Mouse (Mus musculus) left cerebral cortex, postnatal 25 days (tissue): Measurements from ENCODE around the gene Kcnip3. TPM values are rescaled to one million over a fixed set of nuclear protein-coding genes. Genes with fewer than 3 reads are reported as not detected.

Experiments
- DNase-seq, 2 experiments: peaks; one replicate each; pipeline ENCODE4 v3.0.0; 2022; ENCODE audit warnings: low spot score in 2 of 2, mixed read lengths in 1 of 2
- intact Hi-C: fragments of 180-260 bp; cut with DNase I; formaldehyde crosslinking; loops from one replicate; pipeline ENCODE4 v1.15.1; 2025
- total RNA-seq, 2 experiments: library from RNA; stranded (reverse); gene quantifications; 2 replicates each; pipeline ENCODE4 v1.2.3; 2021

Gene Kcnip3
- total RNA-seq, 2 experiments from 2014 or later, result 120 to 123 TPM

DNA sequence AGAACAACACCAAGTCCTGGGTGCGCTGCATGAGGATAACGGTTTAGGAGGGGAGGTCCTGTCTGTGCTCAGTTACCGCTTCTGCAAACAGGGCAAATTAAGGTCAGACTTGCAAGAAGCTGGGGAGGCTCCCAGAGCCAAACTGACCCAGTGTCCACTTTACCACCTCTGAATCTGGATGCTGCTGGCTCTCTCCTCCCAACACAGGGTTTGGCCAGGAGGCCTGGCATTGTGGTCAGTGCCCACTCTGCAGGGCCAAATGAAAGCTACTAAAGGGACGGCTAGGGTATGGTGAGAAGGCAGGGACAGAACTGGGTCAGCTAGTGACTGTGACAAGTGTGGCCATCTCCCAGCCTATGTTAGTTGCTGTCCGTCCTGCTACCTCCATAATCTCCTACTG lies 2.6 kb downstream of the Kcnip3 start:
- intact Hi-C loops, result no loop called here

DNA sequence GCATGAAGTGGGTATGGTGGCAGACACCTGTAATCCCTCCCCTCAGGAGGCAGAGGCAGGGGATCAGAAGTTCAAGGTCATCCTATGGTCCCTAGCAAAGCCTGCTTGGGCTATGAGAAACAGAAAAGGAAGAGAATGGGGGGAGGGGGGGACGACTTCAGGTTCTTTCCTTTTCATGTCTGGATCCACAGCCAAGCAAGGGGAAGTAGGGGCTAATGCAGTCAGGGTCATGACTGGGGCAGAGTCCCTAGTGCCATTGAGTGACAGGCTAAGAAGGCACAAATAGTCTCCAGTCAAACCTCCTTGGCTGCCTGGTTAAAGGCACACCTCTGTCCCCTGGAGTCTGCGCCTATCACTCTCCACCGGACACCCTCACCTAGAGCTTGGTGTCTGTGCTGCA lies 3.1 kb downstream of the Kcnip3 start:
- no peak for DNase-seq
- intact Hi-C loops, result no loop called here

More for the DNA sequence above, 2.6 kb downstream of the Kcnip3 start:
- DNase-seq, result no peak

DNA sequence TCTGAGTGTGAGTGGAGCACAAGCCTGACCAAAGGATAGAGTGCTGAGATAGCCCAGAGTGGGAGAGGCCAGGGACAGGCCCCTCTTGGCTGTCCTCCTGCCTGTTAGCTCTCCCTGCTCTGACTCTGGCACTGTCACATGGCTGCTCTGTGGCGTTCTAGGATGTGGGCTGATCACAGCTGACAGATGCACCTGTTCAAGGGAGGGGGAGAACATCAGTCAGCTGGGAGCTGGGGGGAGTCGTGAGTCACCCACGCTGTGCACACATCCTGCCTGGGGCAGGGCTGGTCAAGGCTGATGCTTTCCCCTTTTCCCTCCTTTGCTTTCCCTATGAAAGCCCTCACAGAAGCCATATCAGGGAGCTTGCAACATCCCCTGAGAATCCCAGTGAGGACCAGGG lies 3.6 kb downstream of the Kcnip3 start:
- intact Hi-C loops, result no loop called here
- peak in 1 of 2 experiments; percentile 86 for DNase-seq

DNA sequence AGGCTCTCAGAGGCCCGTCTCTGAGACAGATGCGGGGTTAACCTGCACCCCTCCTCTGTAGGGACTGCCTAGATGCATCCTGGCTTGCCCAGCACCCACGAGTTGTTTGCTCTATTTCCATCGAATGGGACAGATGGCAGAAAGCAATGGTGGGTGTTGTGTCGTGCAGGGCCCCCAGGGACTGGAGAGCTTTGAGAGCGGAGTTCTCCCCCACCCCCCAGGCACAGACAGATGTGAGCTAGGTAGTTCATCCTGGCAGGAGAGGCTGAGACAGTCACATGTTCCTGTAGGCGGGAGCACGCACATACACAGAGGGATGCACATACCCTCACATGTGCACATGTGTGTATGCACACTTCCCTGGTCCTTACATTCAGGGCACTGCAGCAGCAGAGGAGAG lies 4.8 kb downstream of the Kcnip3 start:
- intact Hi-C loops, result loop anchor here (1.0 kb wide), 1 partner anchor 20 kb away; no protein-coding TSS in a partner anchor
- peak; percentile 75 to 91 for DNase-seq

DNA sequence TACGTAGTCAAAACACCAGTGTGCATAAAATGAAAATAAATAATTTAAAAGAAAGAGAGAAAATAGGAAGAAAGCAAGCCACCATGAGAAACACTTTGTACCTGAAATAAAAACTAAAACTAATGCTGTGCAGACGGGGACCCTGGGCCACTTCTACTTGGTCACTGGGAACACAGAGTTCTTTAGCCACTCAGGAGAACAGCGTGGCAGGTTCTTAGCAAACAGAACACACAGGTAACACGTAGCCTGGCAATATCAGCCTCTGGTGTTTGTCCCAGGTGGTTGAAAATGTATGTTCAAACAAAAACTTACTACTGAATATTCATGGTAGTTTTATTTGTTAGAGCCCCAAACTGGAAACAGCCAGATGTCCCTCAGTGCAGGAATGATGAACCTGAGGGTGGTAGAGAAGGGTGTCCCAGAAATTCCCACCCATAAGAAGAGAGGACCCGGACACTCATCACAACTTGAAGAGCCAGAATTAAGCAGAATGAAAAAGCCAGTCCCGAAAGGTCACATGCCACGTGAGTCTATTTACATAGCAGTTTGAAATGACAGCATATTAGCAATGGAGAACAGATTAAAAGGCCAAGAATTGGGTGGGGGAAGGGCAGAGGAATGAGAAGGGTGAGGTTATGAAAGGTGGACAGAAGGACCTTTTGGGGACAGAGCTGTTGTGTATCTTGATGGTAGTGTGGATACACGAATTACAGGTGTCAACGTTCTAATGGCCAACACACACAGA lies 7.3 kb downstream of the Kcnip3 start:
- intact Hi-C loops, result no loop called here
- no peak for DNase-seq

DNA sequence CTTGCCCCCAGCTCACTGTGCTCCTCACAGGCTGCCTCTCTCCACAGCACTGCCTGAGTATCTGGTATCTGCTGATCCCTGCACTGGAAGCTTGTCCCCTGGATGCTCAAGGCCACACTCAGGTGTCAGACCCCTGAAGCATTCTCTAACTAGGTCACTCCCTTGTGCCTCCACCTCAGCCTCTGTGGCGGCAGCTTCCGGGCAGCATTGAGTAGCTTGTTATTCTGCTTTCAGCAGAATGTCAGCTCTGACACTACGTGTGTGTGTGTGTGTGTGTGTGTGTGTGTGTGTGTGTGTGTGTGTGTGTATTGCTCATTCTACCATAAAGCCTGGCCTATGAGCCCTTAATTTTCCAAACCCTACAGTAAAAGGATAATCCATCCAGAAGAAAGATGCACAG lies 8.7 kb downstream of the Kcnip3 start:
- intact Hi-C loops, result no loop called here
- no peak for DNase-seq

DNA sequence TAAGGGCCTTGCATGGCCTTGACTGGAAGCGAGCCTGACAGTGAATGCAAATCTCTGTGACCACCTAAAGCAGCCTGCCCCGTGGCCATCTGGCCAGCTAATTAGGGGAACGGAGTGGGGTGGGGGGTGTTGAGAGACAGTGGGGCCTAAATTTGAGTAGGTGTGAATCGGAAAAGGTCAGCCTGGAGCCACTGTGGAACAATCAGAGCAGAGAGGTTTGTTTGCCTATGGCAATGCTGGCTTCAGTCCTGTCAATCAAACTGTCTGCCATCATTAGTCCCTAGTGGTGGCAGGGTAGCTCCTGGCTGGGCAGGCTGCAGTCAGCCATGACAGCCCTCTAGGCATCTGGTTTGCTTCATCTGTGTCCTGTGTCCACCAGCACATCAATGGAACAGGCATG lies 10.5 kb downstream of the Kcnip3 start:
- intact Hi-C loops, result no loop called here
- DNase-seq, result no peak

DNA sequence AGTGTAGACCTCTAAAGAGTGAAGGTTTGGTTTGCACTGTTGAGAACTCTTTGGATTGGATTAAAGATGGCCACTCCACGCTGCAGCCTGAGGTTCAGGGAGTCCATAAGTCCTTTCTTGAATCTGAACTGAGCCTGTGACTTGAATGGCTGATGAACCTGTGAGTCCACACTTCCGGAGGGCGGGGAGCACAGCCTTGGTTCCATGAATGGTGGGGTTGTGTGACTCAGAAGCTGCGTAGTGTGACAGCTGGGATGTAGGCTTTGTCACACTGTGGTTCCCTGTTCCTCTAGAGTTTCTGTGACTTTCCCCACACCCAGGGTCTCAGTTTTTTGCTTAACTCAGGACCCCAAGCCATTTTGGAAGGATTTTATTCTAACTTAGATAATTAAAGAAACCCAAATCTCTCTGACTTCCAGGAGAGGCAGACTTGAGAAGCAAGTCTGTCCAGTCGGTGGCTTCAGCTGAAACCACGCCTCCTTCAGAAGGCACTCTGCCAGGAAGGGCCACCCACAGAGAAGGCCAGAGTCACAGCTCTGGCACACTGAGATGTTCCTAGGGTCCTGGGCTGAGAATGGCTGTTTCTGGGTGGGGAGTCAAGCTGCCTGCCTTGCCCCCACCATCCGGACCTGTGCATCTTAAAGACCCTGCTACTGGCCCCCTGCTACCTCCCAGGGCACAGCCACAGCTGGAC lies 13.8 kb downstream of the Kcnip3 start:
- intact Hi-C loops, result loop anchor here (1.0 to 2.0 kb wide), 2 partner anchors 43 to 51 kb away; no protein-coding TSS in a partner anchor
- DNase-seq, result peak in 1 of 2 experiments; percentile 53

DNA sequence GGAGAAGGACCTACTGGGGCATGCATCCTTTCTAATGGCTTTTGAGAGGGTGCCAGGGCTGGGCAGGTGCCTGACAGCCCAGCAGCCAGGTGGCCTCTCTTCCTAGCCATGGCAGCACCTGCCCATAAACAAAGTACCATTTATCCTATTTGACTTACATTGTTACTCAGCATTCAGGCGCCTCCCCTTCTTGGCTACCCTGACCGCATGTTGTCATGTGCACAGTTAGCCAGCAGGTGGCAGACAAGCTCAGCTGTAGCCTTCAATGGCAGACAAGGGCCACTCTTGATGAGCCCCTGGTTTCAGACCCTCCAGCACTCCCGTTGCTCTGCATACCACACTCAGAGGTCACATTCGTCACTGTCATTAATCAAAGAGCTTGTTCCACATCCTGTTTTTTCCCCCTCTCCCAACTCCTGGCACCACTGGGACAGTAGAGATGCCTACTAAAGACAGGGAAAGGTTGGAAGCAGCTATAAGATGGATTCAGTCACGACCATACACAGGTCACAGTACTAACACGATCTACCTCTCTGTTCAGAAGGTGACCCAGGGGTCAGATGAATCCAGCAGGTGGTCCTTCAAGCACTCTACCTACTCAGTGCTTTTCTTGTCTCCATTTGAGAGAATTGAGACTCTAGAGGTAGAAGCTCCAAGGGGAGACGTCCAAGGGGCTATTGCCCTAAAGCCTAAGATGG lies 14.7 kb downstream of the Kcnip3 start:
- intact Hi-C loops, result loop anchor here (1.0 to 2.0 kb wide), 2 partner anchors 44 to 52 kb away; no protein-coding TSS in a partner anchor
- peak; percentile 81 to 84 for DNase-seq

DNA sequence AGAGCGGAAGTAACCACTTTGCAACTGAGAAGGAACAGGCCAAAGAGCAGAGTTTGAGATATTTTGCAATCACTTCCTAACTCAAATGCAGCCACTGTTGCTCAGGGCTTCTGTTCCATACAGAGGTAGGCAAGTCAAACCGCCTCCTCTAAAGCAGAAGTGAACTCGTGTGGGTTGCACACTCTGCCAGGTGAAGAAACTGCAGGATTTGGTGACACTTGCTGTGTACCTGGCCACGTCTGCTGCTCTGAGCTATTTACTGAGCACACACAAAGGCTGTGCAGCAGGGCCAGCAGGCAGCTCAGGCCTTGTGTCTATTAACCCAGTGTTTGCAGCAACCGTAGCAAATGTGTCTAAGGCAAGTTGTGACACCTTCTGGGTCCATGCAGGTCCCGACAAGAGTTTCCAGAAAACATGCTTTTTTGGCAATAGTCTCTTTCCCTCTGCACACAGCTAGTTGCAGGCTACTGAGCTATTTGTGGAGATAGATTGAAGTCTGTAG lies 15.7 kb downstream of the Kcnip3 start:
- DNase-seq, result no peak
- intact Hi-C loops, result loop anchor here (2.0 kb wide), 1 partner anchor 53 kb away; no protein-coding TSS in a partner anchor

DNA sequence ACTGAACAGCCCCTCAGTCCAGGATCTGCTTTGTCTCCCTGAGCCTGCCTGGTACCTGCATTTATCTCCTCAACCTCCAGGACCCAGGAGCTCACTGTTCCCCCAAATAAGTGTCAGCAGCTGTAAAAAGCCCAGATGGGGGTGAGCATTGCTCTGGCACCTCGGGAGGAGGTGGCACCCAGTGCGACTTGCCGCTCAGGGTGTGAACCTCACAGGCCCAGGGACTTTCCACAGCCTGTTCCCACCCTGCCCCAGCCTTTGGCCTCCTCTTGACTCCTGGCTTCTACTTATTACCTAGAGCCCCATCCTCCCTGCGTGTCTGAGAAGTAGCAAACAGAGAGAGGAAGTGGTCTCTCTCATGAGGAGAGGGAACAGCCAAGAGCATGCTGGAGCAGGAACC lies 16.7 kb downstream of the Kcnip3 start:
- no peak for DNase-seq
- intact Hi-C loops, result no loop called here

DNA sequence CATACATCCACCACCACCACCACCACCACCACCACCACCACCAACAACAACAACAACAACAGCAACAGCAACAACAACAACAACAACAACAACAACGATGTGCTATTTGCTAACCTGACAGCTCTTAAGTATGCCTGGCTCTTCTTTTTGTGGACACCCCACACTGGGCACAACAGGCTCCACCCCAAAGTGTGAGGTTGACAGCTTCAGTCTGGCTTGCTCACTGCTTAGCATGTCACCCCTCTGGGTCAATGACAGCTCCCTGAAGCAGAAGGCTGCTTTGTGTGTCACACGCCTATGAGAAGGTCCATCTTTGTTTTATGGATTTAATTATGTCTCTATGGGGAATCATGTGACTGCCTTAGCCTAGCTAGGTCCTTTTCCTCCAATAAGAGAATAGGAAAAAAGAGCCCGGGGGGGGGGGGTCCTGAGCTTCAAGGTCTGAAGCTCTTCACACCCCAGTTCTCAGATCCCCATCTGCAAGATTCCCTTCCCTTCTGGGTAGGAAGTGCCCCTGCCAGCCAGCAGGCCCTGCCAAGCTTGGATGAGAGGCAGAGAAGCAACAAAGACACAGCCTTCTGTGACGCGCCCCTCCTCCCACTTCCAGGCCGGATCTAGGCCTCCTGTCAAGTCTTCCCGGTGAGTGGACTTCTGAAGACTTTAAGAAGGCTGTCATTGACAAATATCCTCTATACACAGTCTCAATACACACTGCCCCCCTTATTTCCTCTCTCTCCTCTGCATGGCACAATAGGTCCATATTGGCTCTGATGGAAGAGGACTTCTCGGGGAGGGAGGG lies 17.9 kb downstream of the Kcnip3 start:
- DNase-seq, result peak in 1 of 2 experiments; percentile 66
- intact Hi-C loops, result no loop called here

DNA sequence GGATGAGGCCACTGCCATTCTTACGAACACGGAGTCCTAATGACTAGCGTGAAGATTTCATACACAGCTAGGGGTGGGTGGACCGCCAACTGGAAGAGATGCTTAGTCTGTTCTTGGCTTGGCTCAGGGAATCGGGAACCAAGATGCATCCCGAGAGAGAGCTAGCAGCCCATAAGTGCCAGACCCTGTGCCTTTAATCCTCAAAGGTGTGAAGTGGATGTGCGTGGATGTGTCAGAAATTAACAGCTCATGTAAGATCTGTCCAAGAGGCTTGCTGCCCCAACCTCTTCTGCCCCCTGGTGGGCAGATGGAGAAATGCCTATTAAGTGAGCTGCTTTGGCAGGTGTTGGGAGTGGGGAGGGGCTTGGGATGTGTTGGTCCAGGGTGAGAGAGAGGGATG lies 20.8 kb downstream of the Kcnip3 start:
- intact Hi-C loops, result loop anchor here (1.0 kb wide), 1 partner anchor 39 kb away; no protein-coding TSS in a partner anchor
- peak in 1 of 2 experiments; percentile 83 for DNase-seq

DNA sequence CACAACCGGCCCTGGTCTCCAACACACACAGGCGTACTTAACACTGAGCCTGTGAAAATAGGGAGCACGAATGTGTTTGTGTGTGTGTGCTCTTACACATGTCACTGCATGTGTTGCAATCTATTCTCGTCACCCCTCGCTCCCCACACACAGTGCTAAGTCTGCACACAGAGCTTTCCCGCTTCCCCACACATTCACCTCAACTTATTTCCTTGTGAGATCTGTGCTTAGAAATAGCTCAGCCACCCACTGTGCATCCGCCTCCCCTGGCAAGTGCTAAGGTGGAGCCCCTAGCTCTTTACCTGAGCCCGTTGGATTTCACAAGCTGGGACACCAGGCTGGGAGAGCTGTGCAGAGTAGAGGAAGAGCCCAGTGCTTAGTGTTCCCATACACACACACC lies 23.1 kb downstream of the Kcnip3 start:
- intact Hi-C loops, result no loop called here
- peak; percentile 50 to 85 for DNase-seq

DNA sequence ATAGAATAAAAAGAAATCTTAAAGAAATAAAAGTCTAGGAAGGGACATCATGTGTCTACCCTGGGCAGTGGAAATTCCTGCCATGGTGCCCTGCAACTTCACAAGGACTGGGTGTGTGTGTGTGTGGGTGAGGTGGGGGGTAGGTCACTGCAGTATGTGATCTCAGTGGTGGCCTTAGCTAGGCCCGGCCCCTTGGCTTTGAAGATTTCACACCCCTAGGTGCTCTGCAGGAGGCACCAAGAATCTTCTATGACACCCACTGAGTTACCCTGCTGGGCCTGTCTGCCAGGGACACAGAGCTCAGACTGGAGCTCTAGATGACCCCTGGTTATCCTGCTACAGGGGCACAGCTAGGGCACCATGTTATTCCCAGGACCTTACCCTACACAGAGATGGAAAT lies 25.6 kb downstream of the Kcnip3 start:
- intact Hi-C loops, result no loop called here
- DNase-seq, result no peak

DNA sequence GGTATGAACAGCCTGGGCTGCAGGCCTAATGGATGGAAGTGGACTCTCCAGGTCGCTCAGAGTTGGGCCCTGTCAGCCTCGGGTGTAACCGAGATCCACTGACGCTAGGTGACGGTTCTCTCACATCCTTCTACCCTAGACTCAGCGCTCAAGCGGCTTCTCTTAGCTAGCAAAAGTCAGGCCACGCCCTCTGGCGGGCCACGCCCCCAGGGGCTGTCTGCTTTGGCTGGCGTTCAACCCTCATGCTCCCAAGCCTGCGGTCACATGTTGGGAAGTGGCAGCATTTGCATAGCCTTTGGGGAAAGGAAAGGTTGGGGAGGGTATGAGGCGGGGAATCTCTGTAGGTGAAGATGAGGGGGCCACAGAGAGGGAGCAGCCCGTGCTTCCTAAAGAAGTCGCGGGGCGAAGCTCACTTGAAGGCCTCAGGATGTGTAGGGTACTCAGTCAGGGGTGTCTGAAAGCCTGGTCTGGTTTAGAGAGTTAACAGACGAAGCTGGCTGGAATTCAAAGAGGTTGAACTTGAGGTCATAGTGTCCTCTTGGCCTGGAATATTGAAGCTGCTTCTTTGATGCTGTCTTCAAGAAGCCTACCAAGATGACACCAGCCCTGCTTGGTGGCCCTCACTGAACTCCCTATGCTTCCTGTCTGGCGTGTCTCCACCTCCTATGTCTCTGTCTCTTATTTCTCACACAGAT lies 37.3 kb downstream of the Kcnip3 start:
- DNase-seq, result no peak
- intact Hi-C loops, result no loop called here

DNA sequence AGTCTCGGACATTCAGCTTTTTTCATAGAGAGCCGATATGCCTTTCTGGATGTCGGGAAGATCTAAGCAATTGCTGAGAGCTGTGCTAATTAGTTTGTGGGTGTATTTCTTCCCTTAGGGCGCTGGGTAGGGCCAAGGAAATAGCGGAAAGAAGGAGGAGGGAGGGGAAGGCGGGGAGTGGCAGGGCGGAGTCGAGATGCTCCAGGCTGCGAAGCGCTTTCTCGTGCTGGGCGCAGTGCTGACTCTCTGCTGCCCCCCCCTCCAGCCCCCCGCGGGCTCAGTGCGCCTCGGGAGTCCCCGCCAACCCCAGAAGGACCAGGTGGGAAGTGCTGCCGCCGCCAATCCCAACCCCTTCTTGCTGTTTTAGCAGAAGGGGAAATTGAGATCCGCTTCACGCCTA lies 38.9 kb downstream of the Kcnip3 start:
- no peak for DNase-seq
- intact Hi-C loops, result no loop called here

DNA sequence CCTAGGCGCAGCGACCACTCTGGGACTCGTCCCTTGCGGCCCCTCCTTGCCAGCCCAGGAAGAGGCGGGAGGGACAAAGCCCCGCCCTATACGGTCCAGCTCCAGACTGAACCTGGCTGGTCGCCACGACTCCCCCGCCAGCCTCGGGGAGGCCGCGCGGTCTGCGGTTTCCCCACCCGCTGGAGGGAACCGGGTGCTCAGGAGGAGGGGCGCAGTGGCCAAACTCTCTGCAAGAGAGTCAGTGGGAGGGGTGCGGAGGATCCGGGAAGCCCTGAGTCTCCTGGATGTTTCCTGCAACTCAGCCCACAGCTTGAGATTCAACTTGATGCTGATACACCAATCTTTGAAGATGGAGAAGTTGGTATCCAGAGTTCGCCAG lies 39.4 kb downstream of the Kcnip3 start:
- DNase-seq, result peak; percentile 50 to 53
- intact Hi-C loops, result no loop called here
